In genomic region chr11:60984912-60985558, GRCm38 (mm10) we compare ENCODE assay signal across 9 mouse cellular contexts. TPM values are rescaled to one million over a fixed set of nuclear protein-coding genes. Genes with fewer than 3 reads are reported as not detected.
DNase-seq lines count a peak whose midpoint lies in the region.
"Had no signal": no experiment of that assay in that cellular context is flagged by ENCODE, and none has a peak within 500 bp of the region (broad histone marks: within the 10 kb centered on the region; RNA-seq: fewer than 3 reads in every experiment).

No protein-coding gene starts in this region.

- peak; percentile 10 to 50 for DNase-seq in layer of hippocampus, adult 18-20 months (ENCODE audit: low spot score in 2 of 2)
- no peak for DNase-seq in layer of hippocampus, adult 9-10 months (ENCODE audit: low spot score)
- DNase-seq in cerebellum, adult 11-12 months = peak; percentile 91
- DNase-seq in cerebellum, postnatal 4 days (ENCODE audit: low spot score in 2 of 2) = peak; percentile 50 to 89
- peak; percentile 23 for DNase-seq in heart, postnatal 25 days (ENCODE audit: low spot score)
- no peak for DNase-seq in c-Kit-positive CD71-positive TER-119-positive erythroid progenitor cells, embryonic 14.5 days (ENCODE audit: low spot score)
- no peak for DNase-seq in urinary bladder, adult 2 months (ENCODE audit: low spot score)
- DNase-seq in MN1 (ENCODE audit: low spot score) = no peak
- DNase-seq: kidney, postnatal 14 days had no signal

- intact Hi-C loops in heart, postnatal 25 days (cut with DNase I) = loop anchor here (5.0 kb wide), 1 partner anchor 37 kb away; the partner anchor contains the start of gene Kcnj12

RNA-seq across cellular contexts. Expression of gene Kcnj12, which starts 37.3 kb away (rescaled TPM):
- total RNA-seq in layer of hippocampus, adult 18-20 months (2021) = 1 to 10 TPM; 6.6 to 8.8 TPM
- total RNA-seq in heart, postnatal 25 days (2021) = 10 to 100 TPM; 25.2 to 28.6 TPM
- 4.9 and 7.7 TPM in 2 replicates for polyA plus RNA-seq in urinary bladder, adult 2 months (2012; rRNA removed)

RNA-seq across cellular contexts. Expression of gene Map2k3, which starts 53.2 kb away (rescaled TPM):
- total RNA-seq in layer of hippocampus, adult 18-20 months (2021) = 10 to 100 TPM; 12.0 to 12.8 TPM
- total RNA-seq in heart, postnatal 25 days (2021) = 10 to 100 TPM; 73.6 to 81.8 TPM
- polyA plus RNA-seq in urinary bladder, adult 2 months (2012; rRNA removed) = 44.0 and 46.6 TPM in 2 replicates

Comparison
In these comparisons a context has a peak if more than half of its experiments do, and no peak if none do; other contexts are left out.
1. DNase-seq: peak in layer of hippocampus, adult 18-20 months (2 of 2), cerebellum, adult 11-12 months (single experiment), cerebellum, postnatal 4 days (2 of 2) and heart, postnatal 25 days (single experiment); none in layer of hippocampus, adult 9-10 months (single experiment), c-Kit-positive CD71-positive TER-119-positive erythroid progenitor cells, embryonic 14.5 days (single experiment), urinary bladder, adult 2 months (single experiment) and MN1 (single experiment).
2. RNA of gene Map2k3, which starts 53.2 kb away (total RNA-seq): 73.6 to 81.8 TPM in heart, postnatal 25 days; 12.0 to 12.8 TPM in layer of hippocampus, adult 18-20 months; every median in the first group is over 4 times any median in the second.